Mouse (Mus musculus): ENCODE measurements around the gene Cacna1h. TPM values are rescaled to one million over a fixed set of nuclear protein-coding genes. Genes with fewer than 3 reads are reported as not detected.
A peak's percentile ranks its signal among the peaks of the same experiment; 100 is the strongest.

The Cacna1h gene
- polyA plus RNA-seq (2016; fragmentation: Nextera tagmentation; extraction: Ambion mirVana) = 1.8 and 3.2 TPM in 2 replicates

- H3K4me1 ChIP-seq = peaks cover 67% of the 10 kb centered on the region
These were observed at the start of gene Cacna1h for GRCm38 (mm10) chr17:25433617-25434606. Cacna1h (minus strand) TSS chr17:25433783.

GRCm38 (mm10) chr17:25482092-25482491 lies 48.5 kb upstream of the Cacna1h start:
- no peak for DNase-seq (ENCODE audit: low spot score)
- no peaks in the 10 kb centered on the region for H3K9me3 ChIP-seq (replicated peaks)
- H3K4me3 ChIP-seq = no peak overlapping the region
- no peaks in the 10 kb centered on the region for H3K36me3 ChIP-seq
- H3K27me3 ChIP-seq (ENCODE audit: low read depth, poor library complexity, severe bottlenecking) = peaks cover 72% of the 10 kb centered on the region
- H3K27ac ChIP-seq = no peak overlapping the region
- 92% methylated on average over 6 of the region's 6 CpGs for whole genome bisulfite sequencing
- H3K4me1 ChIP-seq = peaks cover 10% of the 10 kb centered on the region; the same call in 1 of the 2 replicates

More at GRCm38 (mm10) chr17:25433617-25434606, at the start of gene Cacna1h:
- Histone ChIP-seq H3K27ac (peak within 1 kb of the TSS; percentile 90), H3K4me3 (peak within 1 kb of the TSS; percentile 62), H3K36me3 (no peaks in the 10 kb centered on the region), H3K27me3 (ENCODE audit: low read depth, poor library complexity, severe bottlenecking) (peaks cover 66% of the 10 kb centered on the region), H3K9me3 (replicated peaks) (no peaks in the 10 kb centered on the region)
- WGBS = 0% methylated on average over 93 of the region's 103 CpGs
- DNase-seq (ENCODE audit: low spot score) = peak; percentile 89

GRCm38 (mm10) chr17:25480820-25481219 lies 47.2 kb upstream of the Cacna1h start:
- H3K4me3 ChIP-seq = no peak overlapping the region
- no peaks in the 10 kb centered on the region for H3K36me3 ChIP-seq
- H3K27ac ChIP-seq = no peak overlapping the region; the same call in 1 of the 2 replicates
- no peaks in the 10 kb centered on the region for H3K9me3 ChIP-seq (replicated peaks)
- WGBS = 59% methylated on average over 4 of the region's 4 CpGs
- 0 out of 2 replicates have a peak, but pooled peaks cover 7% of the 10 kb centered on the region for H3K4me1 ChIP-seq
- H3K27me3 ChIP-seq (ENCODE audit: low read depth, poor library complexity, severe bottlenecking) = peaks cover 81% of the 10 kb centered on the region
- DNase-seq (ENCODE audit: low spot score) = no peak

- Histone ChIP-seq H3K9me3 (replicated peaks) (no peaks in the 10 kb centered on the region), H3K4me3 (no peak overlapping the region), H3K27ac (no peak overlapping the region; the same call in 1 of the 2 replicates), H3K36me3 (no peaks in the 10 kb centered on the region), H3K27me3 (ENCODE audit: low read depth, poor library complexity, severe bottlenecking) (peaks cover 81% of the 10 kb centered on the region), H3K4me1 (0 out of 2 replicates have a peak, but pooled peaks cover 7% of the 10 kb centered on the region)
- WGBS = 62% methylated on average over 8 of the region's 8 CpGs
- no peak for DNase-seq (ENCODE audit: low spot score)
These were observed 46.6 kb upstream of the Cacna1h start for GRCm38 (mm10) chr17:25480152-25480551.

GRCm38 (mm10) chr17:25475946-25476744 lies 42.6 kb upstream of the Cacna1h start:
- no peaks in the 10 kb centered on the region for H3K36me3 ChIP-seq
- peaks cover 93% of the 10 kb centered on the region for H3K27me3 ChIP-seq (ENCODE audit: low read depth, poor library complexity, severe bottlenecking)
- peak; percentile 70 for DNase-seq (ENCODE audit: low spot score)
- peaks cover 24% of the 10 kb centered on the region for H3K4me1 ChIP-seq
- H3K27ac ChIP-seq = no peak overlapping the region
- WGBS = 46% methylated on average over 19 of the region's 19 CpGs
- no peak overlapping the region for H3K4me3 ChIP-seq
- no peaks in the 10 kb centered on the region for H3K9me3 ChIP-seq (replicated peaks)

DNA sequence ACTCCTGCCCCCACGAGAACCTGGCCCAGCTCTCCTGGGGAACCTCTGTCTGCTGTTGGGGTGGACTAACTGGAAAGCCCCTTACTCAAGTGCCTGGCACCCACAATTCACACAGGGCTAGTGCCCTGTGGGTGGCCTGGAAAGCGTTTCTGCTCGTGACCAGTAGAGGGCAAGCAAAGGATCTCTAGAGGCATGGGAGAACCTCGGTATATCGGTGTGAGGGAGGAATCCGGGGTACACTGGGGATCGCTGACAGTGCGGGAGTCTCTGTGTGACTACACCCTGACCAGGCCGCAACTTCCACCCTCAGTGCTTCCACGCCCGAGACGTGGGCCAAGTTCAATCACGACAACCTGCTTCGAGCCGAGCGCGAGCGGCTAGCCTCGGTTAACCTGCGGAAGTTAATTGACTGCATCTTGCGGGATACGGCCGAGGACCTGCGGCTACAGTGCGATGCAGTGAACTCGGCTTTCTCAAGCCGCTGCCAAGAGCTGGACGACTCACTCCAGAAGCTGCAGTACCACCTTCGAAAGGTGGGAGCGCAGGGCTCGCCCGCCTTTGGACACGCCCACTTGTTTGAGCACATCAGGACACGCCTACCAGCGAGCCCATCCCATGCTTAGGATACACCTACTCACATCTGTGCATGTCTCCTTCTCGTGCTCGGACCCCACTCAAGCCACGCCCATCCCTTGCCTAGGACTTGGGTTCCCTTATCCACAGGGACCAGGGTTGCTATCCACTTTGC lies 40.9 kb upstream of the Cacna1h start:
- Histone ChIP-seq H3K36me3 (no peaks in the 10 kb centered on the region), H3K27ac (no peak overlapping the region), H3K4me3 (peak overlapping the region; percentile 48), H3K27me3 (ENCODE audit: low read depth, poor library complexity, severe bottlenecking) (peaks cover 92% of the 10 kb centered on the region), H3K4me1 (peaks cover 27% of the 10 kb centered on the region), H3K9me3 (replicated peaks) (no peaks in the 10 kb centered on the region)
- 2% methylated on average over 38 of the region's 38 CpGs for WGBS
- peak; percentile 81 for DNase-seq (ENCODE audit: low spot score)

DNA sequence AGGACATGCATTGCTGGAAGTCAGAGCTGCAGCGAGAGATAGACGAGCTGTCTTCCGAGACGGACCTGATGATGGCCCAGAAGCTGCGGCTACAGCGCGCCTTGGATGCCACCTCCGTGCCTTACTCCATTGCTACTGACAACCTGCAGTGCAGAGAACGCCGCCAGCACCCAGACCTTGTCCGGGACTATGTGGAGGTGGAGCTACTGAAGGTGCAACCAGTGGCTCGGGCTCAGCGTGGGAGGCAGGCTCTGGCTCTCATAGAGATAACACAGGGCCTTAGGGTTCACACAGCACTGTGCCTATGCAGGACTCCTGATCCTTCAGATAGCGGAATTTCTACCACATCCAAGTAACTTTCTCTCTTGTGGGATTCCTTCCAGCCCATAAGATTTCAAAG lies 38.5 kb upstream of the Cacna1h start:
- Histone ChIP-seq H3K27me3 (ENCODE audit: low read depth, poor library complexity, severe bottlenecking) (peaks cover 84% of the 10 kb centered on the region), H3K4me3 (no peak overlapping the region), H3K27ac (no peak overlapping the region), H3K4me1 (peaks cover 23% of the 10 kb centered on the region), H3K9me3 (replicated peaks) (no peaks in the 10 kb centered on the region), H3K36me3 (no peaks in the 10 kb centered on the region)
- WGBS = 62% methylated on average over 14 of the region's 14 CpGs
- DNase-seq (ENCODE audit: low spot score) = no peak

- no peaks in the 10 kb centered on the region for H3K36me3 ChIP-seq
- peaks cover 23% of the 10 kb centered on the region for H3K4me1 ChIP-seq
- H3K27ac ChIP-seq = no peak overlapping the region
- H3K27me3 ChIP-seq (ENCODE audit: low read depth, poor library complexity, severe bottlenecking) = peaks cover 78% of the 10 kb centered on the region
- WGBS = 58% methylated on average over 8 of the region's 8 CpGs
- H3K9me3 ChIP-seq (replicated peaks) = no peaks in the 10 kb centered on the region
- H3K4me3 ChIP-seq = no peak overlapping the region
- DNase-seq (ENCODE audit: low spot score) = no peak
These were observed 37.8 kb upstream of the Cacna1h start for GRCm38 (mm10) chr17:25471418-25471817.

GRCm38 (mm10) chr17:25469798-25470197 lies 36.2 kb upstream of the Cacna1h start:
- peak; percentile 82 for DNase-seq (ENCODE audit: low spot score)
- Histone ChIP-seq H3K36me3 (no peaks in the 10 kb centered on the region), H3K27me3 (ENCODE audit: low read depth, poor library complexity, severe bottlenecking) (peaks cover 63% of the 10 kb centered on the region)

DNA sequence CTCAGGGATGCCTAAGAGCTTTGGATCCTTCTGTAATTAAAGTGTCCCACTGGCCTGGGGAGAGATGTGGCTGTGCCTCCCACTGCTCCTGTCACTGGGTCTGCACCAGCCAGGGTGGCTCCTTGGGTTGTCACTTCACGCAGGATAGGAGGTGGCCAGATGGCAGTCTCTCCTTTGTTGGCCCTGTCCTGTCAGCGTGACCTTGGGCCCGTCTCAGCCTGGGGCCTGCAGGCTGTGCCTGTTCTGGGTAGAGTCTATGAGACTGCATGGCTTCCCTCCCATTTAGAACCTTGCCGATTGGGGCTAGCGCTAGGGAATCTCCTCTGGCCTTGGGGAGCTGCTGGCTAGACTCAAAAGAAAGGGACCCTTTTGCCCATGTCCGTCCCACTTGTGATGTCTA lies 34.7 kb upstream of the Cacna1h start:
- no peak overlapping the region for H3K27ac ChIP-seq
- no peak for DNase-seq (ENCODE audit: low spot score)
- H3K36me3 ChIP-seq = no peaks in the 10 kb centered on the region
- WGBS = 73% methylated on average over 6 of the region's 6 CpGs
- peaks cover 48% of the 10 kb centered on the region for H3K27me3 ChIP-seq (ENCODE audit: low read depth, poor library complexity, severe bottlenecking)
- H3K9me3 ChIP-seq (replicated peaks) = no peaks in the 10 kb centered on the region
- peaks cover 14% of the 10 kb centered on the region for H3K4me1 ChIP-seq
- no peak overlapping the region for H3K4me3 ChIP-seq

More at GRCm38 (mm10) chr17:25469798-25470197, 36.2 kb upstream of the Cacna1h start:
- peaks cover 18% of the 10 kb centered on the region for H3K4me1 ChIP-seq
- WGBS = 39% methylated on average over 8 of the region's 8 CpGs
- H3K9me3 ChIP-seq (replicated peaks) = no peaks in the 10 kb centered on the region
- no peak overlapping the region for H3K4me3 ChIP-seq
- no peak overlapping the region for H3K27ac ChIP-seq

- Histone ChIP-seq H3K36me3 (no peaks in the 10 kb centered on the region), H3K9me3 (replicated peaks) (no peaks in the 10 kb centered on the region), H3K27me3 (ENCODE audit: low read depth, poor library complexity, severe bottlenecking) (peaks cover 43% of the 10 kb centered on the region), H3K4me1 (peaks cover 19% of the 10 kb centered on the region), H3K4me3 (no peak overlapping the region), H3K27ac (no peak overlapping the region)
- DNase-seq (ENCODE audit: low spot score) = no peak
- 71% methylated on average over 6 of the region's 6 CpGs for WGBS
These were observed 34.2 kb upstream of the Cacna1h start for GRCm38 (mm10) chr17:25467781-25468180.

DNA sequence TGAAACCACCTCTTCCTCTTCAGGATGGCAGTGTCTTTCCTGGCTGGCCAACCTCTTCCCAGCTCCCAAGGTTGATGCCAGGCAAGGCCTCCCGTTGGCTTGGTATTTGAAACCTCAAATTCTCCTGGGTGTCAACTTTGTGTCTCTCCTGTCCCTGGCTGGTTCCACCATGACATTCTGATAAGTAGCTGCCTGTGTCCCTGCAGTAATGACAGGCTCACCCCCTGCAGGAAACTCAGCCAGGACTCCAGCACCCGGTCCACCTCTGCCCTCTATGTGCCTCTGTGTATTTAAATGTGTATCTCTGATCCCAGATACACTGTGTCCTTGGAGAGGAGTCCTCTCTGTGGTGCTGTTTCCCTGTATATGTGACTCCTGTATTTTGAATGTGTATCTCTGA lies 32.7 kb upstream of the Cacna1h start:
- no peaks in the 10 kb centered on the region for H3K9me3 ChIP-seq (replicated peaks)
- DNase-seq (ENCODE audit: low spot score) = no peak
- peaks cover 28% of the 10 kb centered on the region for H3K4me1 ChIP-seq
- H3K27me3 ChIP-seq (ENCODE audit: low read depth, poor library complexity, severe bottlenecking) = peaks cover 27% of the 10 kb centered on the region
- 80% methylated on average over 2 of the region's 2 CpGs for WGBS
- no peaks in the 10 kb centered on the region for H3K36me3 ChIP-seq
- H3K4me3 ChIP-seq = no peak overlapping the region
- no peak overlapping the region for H3K27ac ChIP-seq
